Mouse (Mus musculus) urinary bladder, adult 2 months (tissue): ENCODE data around the gene Tmem274. TPM values are rescaled to one million over a fixed set of nuclear protein-coding genes. Genes with fewer than 3 reads are reported as not detected.

Experiments used
- DNase-seq: peaks from one replicate; pipeline ENCODE4 v3.0.0; 2022; ENCODE audit warnings: low spot score
- polyA plus RNA-seq: library from polyadenylated mRNA; depleted of rRNA; stranded (reverse); fragments of >200 nt; gene quantifications from 2 replicates; pipeline ENCODE4 v1.2.3, GENCODE M21; 2012; rRNA removed

Gene Tmem274
- polyA plus RNA-seq, 1 experiment, result not detected

- DNase-seq, result no peak
Measured at GRCm38 (mm10) chr4:149525170-149525569, 48.0 kb downstream of the Tmem274 start.

DNA sequence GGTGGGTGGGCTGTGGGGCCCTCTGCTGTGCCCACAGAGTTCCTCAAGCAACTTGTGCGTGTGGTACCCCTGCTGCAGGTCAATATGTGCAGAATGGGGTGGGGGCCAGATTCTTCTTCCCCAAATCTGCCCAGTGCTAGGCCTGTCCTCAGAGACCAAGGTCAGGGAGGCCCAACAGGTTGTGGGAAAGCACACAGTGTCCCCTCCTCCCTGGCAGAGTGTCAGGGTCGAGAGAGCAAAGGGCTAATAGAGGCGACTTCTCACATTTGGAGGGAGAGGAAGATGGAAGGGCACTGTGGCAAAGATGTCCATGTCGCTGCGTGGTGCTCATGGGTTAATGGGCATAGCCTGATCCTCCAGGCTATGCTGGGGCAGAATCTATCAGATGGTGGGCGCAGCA is 48.6 kb downstream of the Tmem274 start:
- DNase-seq, result no peak

DNA sequence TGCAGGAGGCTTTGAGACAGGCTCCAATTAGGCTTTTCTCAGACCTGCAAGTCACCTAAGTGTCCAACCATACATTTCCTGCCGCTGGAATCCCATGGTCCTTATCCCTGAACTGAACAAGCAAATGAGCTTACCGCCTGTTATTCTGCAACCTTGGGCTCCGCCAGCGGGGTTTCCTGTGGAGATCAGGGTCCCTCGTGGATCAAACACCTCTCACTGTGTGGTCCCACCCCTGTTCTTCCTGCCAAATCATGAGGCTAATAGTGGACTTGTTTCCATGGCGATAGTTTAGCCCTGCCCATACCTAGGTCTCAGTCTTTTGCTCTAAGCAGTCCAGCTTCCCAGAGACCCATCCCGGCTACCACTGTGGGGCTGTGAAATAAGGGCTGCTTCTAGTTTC is 49.2 kb downstream of the Tmem274 start:
- DNase-seq, result no peak

- DNase-seq, result no peak
Measured at GRCm38 (mm10) chr4:149527621-149528354, 50.6 kb downstream of the Tmem274 start.

DNA sequence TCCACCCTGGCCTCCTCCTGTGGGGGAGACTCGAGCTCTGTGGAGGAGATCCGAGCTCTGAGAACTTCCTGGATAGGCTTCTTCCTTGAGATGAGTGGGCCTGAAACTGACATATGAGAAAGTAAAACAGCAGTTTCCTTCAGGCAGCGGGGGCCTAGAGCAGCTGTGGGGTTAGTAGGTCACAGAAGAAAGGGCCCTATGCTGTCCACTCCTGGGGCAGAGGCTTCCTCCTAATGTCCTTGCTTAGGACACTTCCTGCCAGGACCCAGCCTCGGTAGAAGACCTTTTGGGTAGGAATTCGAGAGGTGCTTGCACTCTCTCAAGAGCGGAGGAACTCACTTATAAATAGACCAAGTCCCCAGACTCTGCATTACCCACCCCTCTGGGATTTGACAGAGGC is 52.5 kb downstream of the Tmem274 start:
- no peak for DNase-seq

Other genes starting within 250 kb of the Tmem274 start
- 39.7 and 42.1 TPM in 2 replicates for gene Kif1b, start 169.7 kb upstream of the Tmem274 start, polyA plus RNA-seq
- gene Ube4b, start 50.6 kb upstream of the Tmem274 start, polyA plus RNA-seq, result 38.3 and 54.1 TPM in 2 replicates
- 1.5 and 1.9 TPM in 2 replicates for gene Rbp7, start 22.4 kb upstream of the Tmem274 start, polyA plus RNA-seq
- 11.6 and 11.8 TPM in 2 replicates for gene Nmnat1, start 7.8 kb downstream of the Tmem274 start, polyA plus RNA-seq
- gene Lzic, start 7.9 kb downstream of the Tmem274 start, polyA plus RNA-seq, result 16.8 and 19.0 TPM in 2 replicates
- 11.7 and 12.0 TPM in 2 replicates for gene Ctnnbip1, start 40.9 kb downstream of the Tmem274 start, polyA plus RNA-seq
- 28.0 and 61.1 TPM in 2 replicates for gene Clstn1, start 109.1 kb downstream of the Tmem274 start, polyA plus RNA-seq
- 5.2 and 8.1 TPM in 2 replicates for gene Pik3cd, start 225.2 kb downstream of the Tmem274 start, polyA plus RNA-seq